Mouse (Mus musculus): Measurements from ENCODE around the gene Mapk13. TPM values are rescaled to one million over a fixed set of nuclear protein-coding genes. Genes with fewer than 3 reads are reported as not detected.
"Not testable (repeated sequence)": the region's sequence is repeated elsewhere in the genome, so short reads cannot be mapped to it uniquely, and the experiment has no call there.

Mapk13 gene
- total RNA-seq, 2 experiments from 2014 or later: 0.66 to 0.75 TPM

GRCm38 (mm10) chr17:28804973-28805372 is 35.9 kb downstream of the Mapk13 start:
- intact Hi-C loops (cut with DNase I): no loop called here
- DNase-seq (ENCODE audit: extremely low spot score in 1 of 2, low spot score in 2 of 2): no peak

- DNase-seq (ENCODE audit: extremely low spot score in 1 of 2, low spot score in 2 of 2): no peak
- intact Hi-C loops (cut with DNase I): no loop called here
These were observed 37.7 kb downstream of the Mapk13 start for GRCm38 (mm10) chr17:28806770-28807169.

GRCm38 (mm10) chr17:28808714-28809113 is 39.6 kb downstream of the Mapk13 start:
- intact Hi-C loops (cut with DNase I): no loop called here
- DNase-seq (ENCODE audit: extremely low spot score in 1 of 2, low spot score in 2 of 2): no peak

- intact Hi-C loops (cut with DNase I): no loop called here
These were observed 40.2 kb downstream of the Mapk13 start for GRCm38 (mm10) chr17:28809175-28809831.

GRCm38 (mm10) chr17:28812345-28812744 is 43.2 kb downstream of the Mapk13 start:
- intact Hi-C loops (cut with DNase I): no loop called here
- no peak for DNase-seq (ENCODE audit: extremely low spot score in 1 of 2, low spot score in 2 of 2)

More at GRCm38 (mm10) chr17:28809175-28809831, 40.2 kb downstream of the Mapk13 start:
- no peak for DNase-seq (ENCODE audit: extremely low spot score in 1 of 2, low spot score in 2 of 2)

GRCm38 (mm10) chr17:28814529-28815097 is 45.5 kb downstream of the Mapk13 start:
- no peak for DNase-seq (ENCODE audit: extremely low spot score in 1 of 2, low spot score in 2 of 2)
- intact Hi-C loops (cut with DNase I): no loop called here

- intact Hi-C loops (cut with DNase I): no loop called here
- DNase-seq (ENCODE audit: extremely low spot score in 1 of 2, low spot score in 2 of 2): no peak
These were observed 46.4 kb downstream of the Mapk13 start for GRCm38 (mm10) chr17:28815384-28816004.

- DNase-seq (ENCODE audit: extremely low spot score in 1 of 2, low spot score in 2 of 2); intact Hi-C loops (cut with DNase I): not testable (repeated sequence)
These were observed 47.2 kb downstream of the Mapk13 start for GRCm38 (mm10) chr17:28816326-28816725.

GRCm38 (mm10) chr17:28816875-28817811 is 48.0 kb downstream of the Mapk13 start:
- intact Hi-C loops (cut with DNase I): no loop called here

GRCm38 (mm10) chr17:28820189-28820588 is 51.1 kb downstream of the Mapk13 start:
- intact Hi-C loops (cut with DNase I): no loop called here
- DNase-seq (ENCODE audit: extremely low spot score in 1 of 2, low spot score in 2 of 2): no peak

More at GRCm38 (mm10) chr17:28816875-28817811, 48.0 kb downstream of the Mapk13 start:
- DNase-seq (ENCODE audit: extremely low spot score in 1 of 2, low spot score in 2 of 2): no peak

GRCm38 (mm10) chr17:28823004-28823745 is 54.1 kb downstream of the Mapk13 start:
- intact Hi-C loops (cut with DNase I): no loop called here
- DNase-seq (ENCODE audit: extremely low spot score in 1 of 2, low spot score in 2 of 2): no peak

GRCm38 (mm10) chr17:28823749-28824148 is 54.7 kb downstream of the Mapk13 start:
- intact Hi-C loops (cut with DNase I): no loop called here

GRCm38 (mm10) chr17:28824896-28825295 is 55.8 kb downstream of the Mapk13 start:
- intact Hi-C loops (cut with DNase I): loop anchor here (5.0 kb wide), 1 partner anchor 47 kb away; no protein-coding TSS in a partner anchor
- no peak for DNase-seq (ENCODE audit: extremely low spot score in 1 of 2, low spot score in 2 of 2)

More at GRCm38 (mm10) chr17:28823749-28824148, 54.7 kb downstream of the Mapk13 start:
- no peak for DNase-seq (ENCODE audit: extremely low spot score in 1 of 2, low spot score in 2 of 2)

GRCm38 (mm10) chr17:28825359-28826041 is 56.4 kb downstream of the Mapk13 start:
- intact Hi-C loops (cut with DNase I): loop anchor here (5.0 kb wide), 1 partner anchor 47 kb away; no protein-coding TSS in a partner anchor

GRCm38 (mm10) chr17:28827665-28828231 is 58.7 kb downstream of the Mapk13 start:
- intact Hi-C loops (cut with DNase I): loop anchor here (5.0 kb wide), 1 partner anchor 45 kb away; no protein-coding TSS in a partner anchor
- DNase-seq (ENCODE audit: extremely low spot score in 1 of 2, low spot score in 2 of 2): no peak

More at GRCm38 (mm10) chr17:28825359-28826041, 56.4 kb downstream of the Mapk13 start:
- no peak for DNase-seq (ENCODE audit: extremely low spot score in 1 of 2, low spot score in 2 of 2)

GRCm38 (mm10) chr17:28829120-28829519 is 60.0 kb downstream of the Mapk13 start:
- intact Hi-C loops (cut with DNase I): loop anchor here (5.0 kb wide), 1 partner anchor 43 kb away; no protein-coding TSS in a partner anchor
- DNase-seq (ENCODE audit: extremely low spot score in 1 of 2, low spot score in 2 of 2): no peak
